Mouse (Mus musculus) liver, postnatal 0 days (tissue): ENCODE data around the gene Chst15.

ENCODE experiments used
- CTCF ChIP-seq: sonication (generic); IDR thresholded peaks from 2 replicates; pipeline ENCODE4 v1.5.1; 2016; ENCODE audit warnings: antibody characterized with exemption, low read depth
- EP300 ChIP-seq: IDR thresholded peaks from 2 replicates; pipeline ENCODE4 v1.6.1; 2016; ENCODE audit warnings: antibody characterized with exemption, low read depth, mild to moderate bottlenecking

DNA sequence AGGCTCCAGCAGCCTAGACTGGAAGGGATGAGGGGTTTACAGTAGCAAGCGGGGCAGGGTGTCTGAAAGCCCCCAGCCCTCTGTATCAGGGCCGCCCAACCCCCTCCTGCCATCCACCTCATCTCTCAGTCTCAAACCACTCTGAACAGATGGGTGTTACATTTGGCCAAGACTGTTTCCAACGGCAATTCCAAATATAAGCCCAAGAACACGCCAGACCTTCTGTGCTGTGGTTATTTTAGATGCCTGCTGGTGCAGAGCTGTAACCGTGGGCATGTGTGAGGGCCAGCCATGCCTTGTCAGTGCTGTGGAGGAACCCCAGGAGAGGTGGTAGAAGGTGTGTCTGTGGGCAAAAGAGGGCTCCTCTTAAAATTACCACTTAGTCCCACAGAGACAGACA is 63.5 kb downstream of the Chst15 start:
- TF ChIP-seq CTCF: no peak
- no peak for TF ChIP-seq EP300
